Mouse (Mus musculus) CH12.LX (cell line): ENCODE measurements around the gene Foxn2. TPM values are rescaled to one million over a fixed set of nuclear protein-coding genes. Genes with fewer than 3 reads are reported as not detected.
A peak's percentile ranks its signal among the peaks of the same experiment; 100 is the strongest.

Experiments
- DNase-seq: peaks from one replicate; pipeline ENCODE4 v3.0.0-alpha.2; 2013; ENCODE audit errors: extremely low read depth
- H3K27ac ChIP-seq: 2 replicates; pipeline ENCODE4 v1.5.1; 2012; ENCODE audit warnings: low read depth, mild to moderate bottlenecking, control low read depth, moderate library complexity; ENCODE audit not compliant: insufficient read depth
- H3K27me3 ChIP-seq: replicated peaks from 2 replicates; pipeline ENCODE3; 2012; ENCODE audit warnings: inconsistent platforms
- H3K36me3 ChIP-seq, 2 experiments: replicated peaks in 1 of 2; 2 replicates each; pipeline versions ENCODE3 to v1.6.1; 2012; ENCODE audit warnings: inconsistent platforms in 1 of 2, low read length in 1 of 2, mild to moderate bottlenecking in 1 of 2, mixed read lengths in 1 of 2, moderate library complexity in 1 of 2; ENCODE audit not compliant: control insufficient read depth in 1 of 2, insufficient read depth in 1 of 2
- H3K4me1 ChIP-seq, 2 experiments: 2 replicates each; pipeline ENCODE4 v1.6.1; 2012; ENCODE audit warnings: inconsistent platforms in 1 of 2, moderate library complexity in 1 of 2; ENCODE audit not compliant: insufficient read depth in 2 of 2, control insufficient read depth in 1 of 2
- H3K4me2 ChIP-seq: 2 replicates; pipeline ENCODE4 v1.6.1; 2012; ENCODE audit warnings: low read depth, mild to moderate bottlenecking, control low read depth; ENCODE audit not compliant: poor library complexity, insufficient read depth, severe bottlenecking
- H3K4me3 ChIP-seq, 3 experiments: fragments of 150-350 bp in 1 of 3; sonication (generic) in 1 of 3; replicated peaks in 1 of 3; 2 replicates each; pipeline versions ENCODE3 to v1.5.1; 2011 to 2012; ENCODE audit warnings: low read depth in 2 of 3, low read length in 2 of 3, mild to moderate bottlenecking in 2 of 3, moderate library complexity in 2 of 3, control low read depth in 1 of 3, improper control_type of control experiment in 1 of 3, inconsistent platforms in 1 of 3, mixed read lengths in 1 of 3; ENCODE audit not compliant: poor library complexity in 1 of 3
- H3K79me2 ChIP-seq: replicated peaks from 2 replicates; pipeline ENCODE4 v1.6.1; 2012; ENCODE audit warnings: mild to moderate bottlenecking, moderate library complexity; ENCODE audit not compliant: control insufficient read depth, poor library complexity, insufficient read depth, severe bottlenecking; ENCODE audit errors: extremely low read depth
- H3K9ac ChIP-seq: 2 replicates; pipeline ENCODE4 v1.6.1; 2012; ENCODE audit warnings: low read depth, mild to moderate bottlenecking, control low read depth, moderate library complexity; ENCODE audit not compliant: insufficient read depth
- H3K9me3 ChIP-seq: replicated peaks from 2 replicates; pipeline ENCODE3; 2012; ENCODE audit warnings: low read length, inconsistent platforms, mixed read lengths
- CTCF ChIP-seq, 2 experiments: IDR thresholded peaks in 1 of 2; conservative IDR thresholded peaks in 1 of 2; 2 replicates each; pipeline ENCODE4 v1.5.1; 2011 to 2012; ENCODE audit warnings: low read depth in 2 of 2, low read length in 2 of 2, improper control_type of control experiment in 1 of 2, inconsistent platforms in 1 of 2, mild to moderate bottlenecking in 1 of 2, moderate library complexity in 1 of 2
- E2F4 ChIP-seq: IDR thresholded peaks from 2 replicates; pipeline ENCODE4 v1.6.1; 2011; ENCODE audit warnings: low read depth, low read length, improper control_type of control experiment; ENCODE audit not compliant: insufficient replicate concordance
- EP300 ChIP-seq: IDR thresholded peaks from 2 replicates; pipeline ENCODE4 v1.6.1; 2011; ENCODE audit warnings: low read length, improper control_type of control experiment
- GABPA ChIP-seq: IDR thresholded peaks from 2 replicates; pipeline ENCODE4 v1.6.1; 2012; ENCODE audit warnings: low read depth, low read length, improper control_type of control experiment, inconsistent platforms; ENCODE audit not compliant: insufficient replicate concordance
- HCFC1 ChIP-seq: IDR thresholded peaks from 2 replicates; pipeline ENCODE4 v1.6.1; 2012; ENCODE audit warnings: low read depth, mild to moderate bottlenecking, inconsistent platforms, low read length, improper control_type of control experiment
- IRF4 ChIP-seq: IDR thresholded peaks from 2 replicates; pipeline ENCODE4 v1.6.1; 2014; ENCODE audit warnings: low read depth, mild to moderate bottlenecking, inconsistent platforms, low read length, improper control_type of control experiment
- JUND ChIP-seq: conservative IDR thresholded peaks from 2 replicates; pipeline ENCODE4 v1.6.1; 2011; ENCODE audit warnings: low read depth, low read length, improper control_type of control experiment
- MAFK ChIP-seq: IDR thresholded peaks from 2 replicates; pipeline ENCODE4 v1.6.1; 2011; ENCODE audit warnings: low read length, improper control_type of control experiment; ENCODE audit not compliant: insufficient replicate concordance
- MEF2A ChIP-seq: IDR thresholded peaks from 2 replicates; pipeline ENCODE4 v1.6.1; 2014; ENCODE audit warnings: low read depth, mild to moderate bottlenecking, inconsistent platforms, low read length, improper control_type of control experiment, borderline replicate concordance
- MXI1 ChIP-seq: IDR thresholded peaks from 2 replicates; pipeline ENCODE4 v1.6.1; 2011; ENCODE audit warnings: mild to moderate bottlenecking, low read depth, low read length, improper control_type of control experiment
- MYC ChIP-seq: IDR thresholded peaks from 2 replicates; pipeline ENCODE4 v1.6.1; 2011; ENCODE audit warnings: low read depth, mild to moderate bottlenecking, improper control_type of control experiment, low read length
- NELFE ChIP-seq: IDR thresholded peaks from 2 replicates; pipeline ENCODE4 v1.6.1; 2011; ENCODE audit warnings: low read depth, low read length, improper control_type of control experiment
- PAX5 ChIP-seq: IDR thresholded peaks from 2 replicates; pipeline ENCODE4 v1.6.1; 2012; ENCODE audit warnings: low read length, inconsistent platforms, mixed read lengths
- TBP ChIP-seq: conservative IDR thresholded peaks from 2 replicates; pipeline ENCODE4 v1.6.1; 2011; ENCODE audit warnings: low read depth, low read length, improper control_type of control experiment
- ZC3H11A ChIP-seq: IDR thresholded peaks from 2 replicates; pipeline ENCODE4 v1.6.1; 2012; ENCODE audit warnings: low read depth, mild to moderate bottlenecking, inconsistent platforms, low read length, improper control_type of control experiment
- ZMIZ1 ChIP-seq: IDR thresholded peaks from 2 replicates; pipeline ENCODE4 v1.6.1; 2012; ENCODE audit warnings: low read depth, mild to moderate bottlenecking, inconsistent platforms, low read length, improper control_type of control experiment
- ZNF384 ChIP-seq: IDR thresholded peaks from 2 replicates; pipeline ENCODE4 v1.6.1; 2012; ENCODE audit warnings: low read depth, low read length, improper control_type of control experiment, inconsistent platforms
- dilution Hi-C: fragments of 300-500 bp; cut with MboI; formaldehyde crosslinking; loops from 2 replicates; pipeline ENCODE4 v1.14.3; 2020; ENCODE audit warnings: low sequenced_read_pairs; ENCODE audit not compliant: extremely low pct_unique_long_range_greater_than_20kb, extremely low pct_ligation_motif_present
- in situ Hi-C: fragments of 300-500 bp; cut with MboI; formaldehyde crosslinking; loops from 3 replicates; pipeline ENCODE4 v1.14.3; 2019; ENCODE audit warnings: low sequenced_read_pairs, low pct_ligation_motif_present, low pct_unique_long_range_greater_than_20kb, mixed read lengths
- polyA plus RNA-seq: library from polyadenylated mRNA; unstranded; fragments of >175 nt; gene quantifications from 2 replicates; pipeline ENCODE4 v1.2.1, GENCODE M21; 2012; ENCODE audit warnings: low read depth; ENCODE audit not compliant: insufficient read length
- total RNA-seq, 2 experiments: library from RNA; depleted of rRNA; stranded (reverse); fragments of 300-350 nt in 1 of 2; fragments of >200 nt in 1 of 2; gene quantifications; 2 replicates each; pipeline ENCODE4 v1.2.3; 2012 to 2014

Foxn2 gene
- total and polyA plus RNA-seq, 3 experiments = 13.2 to 24.6 (median 16.0) TPM

GRCm38 (mm10) chr17:88442661-88443060, 2.1 kb downstream of the Foxn2 start:
- Histone ChIP-seq H3K79me2 (peaks cover 47% of the 10 kb centered on the region), H3K36me3 (no peaks in the 10 kb centered on the region), H3K4me2 (peak overlapping the region; percentile 69), H3K9me3 (no peaks in the 10 kb centered on the region), H3K27me3 (peaks cover 2% of the 10 kb centered on the region), H3K4me3 (peak overlapping the region; percentile 46 to 89 (median 66)), H3K4me1 (peaks cover 0 to 25% of the 10 kb centered on the region in 2 experiments; a peak in 2 of 4 replicates), H3K9ac (peak overlapping the region; percentile 96), H3K27ac (no peak overlapping the region)
- DNase-seq = no peak
- TF ChIP-seq IRF4 = no peak
- TF ChIP-seq HCFC1 = no peak
- no peak for TF ChIP-seq MXI1
- TF ChIP-seq E2F4 = no peak
- no peak for TF ChIP-seq ZMIZ1
- TF ChIP-seq PAX5 = no peak
- no peak for TF ChIP-seq JUND
- no peak for TF ChIP-seq EP300
- TF ChIP-seq MAFK = no peak
- TF ChIP-seq CTCF (conservative IDR thresholded peaks at IDR 0.05 in 1 of 2, IDR thresholded peaks at IDR 0.05 in 1 of 2; ENCODE audit: low read depth in 2 of 2, low read length in 2 of 2) = no peak
- no peak for TF ChIP-seq MYC
- no peak for TF ChIP-seq NELFE
- dilution Hi-C loops = no loop called here
- in situ Hi-C loops = no loop called here

- TF ChIP-seq PAX5 (no peak), TBP (no peak), GABPA (no peak), ZNF384 (no peak), CTCF (conservative IDR thresholded peaks at IDR 0.05 in 1 of 2, IDR thresholded peaks at IDR 0.05 in 1 of 2; ENCODE audit: low read depth in 2 of 2, low read length in 2 of 2) (no peak), MEF2A (no peak), NELFE (no peak), ZC3H11A (no peak), E2F4 (no peak)
- H3K79me2 ChIP-seq = peaks cover 52% of the 10 kb centered on the region
- H3K4me1 ChIP-seq = peaks cover 0 to 25% of the 10 kb centered on the region in 2 experiments; a peak in 2 of 4 replicates
- peak overlapping the region; percentile 46 to 89 (median 66) for H3K4me3 ChIP-seq
- peaks cover 2% of the 10 kb centered on the region for H3K27me3 ChIP-seq
- peaks cover 0 to 2% of the 10 kb centered on the region in 2 experiments for H3K36me3 ChIP-seq
- peak overlapping the region; percentile 96; the same call in 1 of the 2 replicates for H3K9ac ChIP-seq
- DNase-seq = peak; percentile 25
- peak overlapping the region; percentile 69 for H3K4me2 ChIP-seq
- H3K27ac ChIP-seq = no peak overlapping the region
- H3K9me3 ChIP-seq = no peaks in the 10 kb centered on the region
- in situ Hi-C loops (no loop called here), dilution Hi-C loops (no loop called here)
Observed at GRCm38 (mm10) chr17:88443186-88443585, 2.7 kb downstream of the Foxn2 start.
